Mouse (Mus musculus) G1E (cell line): ENCODE data around the gene Heca. TPM values are rescaled to one million over a fixed set of nuclear protein-coding genes. Genes with fewer than 3 reads are reported as not detected.

Source experiments
- ATAC-seq: 2 replicates; pipeline ENCODE4 v1.8.0; 2016; ENCODE audit warnings: mild to moderate bottlenecking; ENCODE audit not compliant: insufficient number of reproducible peaks, poor library complexity, low FRiP score, severe bottlenecking; ENCODE audit errors: extremely low read depth
- DNase-seq: peaks from one replicate; pipeline ENCODE4 v3.0.0; 2012; ENCODE audit warnings: low spot score
- H3K27me3 ChIP-seq: 2 replicates; pipeline ENCODE4 v1.6.1; 2012; ENCODE audit warnings: mild to moderate bottlenecking, low read length, inconsistent platforms; ENCODE audit not compliant: insufficient read depth
- H3K36me3 ChIP-seq: replicated peaks from 2 replicates; pipeline ENCODE3; 2012; ENCODE audit warnings: mild to moderate bottlenecking, inconsistent platforms
- H3K4me1 ChIP-seq: 2 replicates; pipeline ENCODE4 v1.6.1; 2012; ENCODE audit warnings: low read depth, low read length, inconsistent platforms, mixed read lengths; ENCODE audit not compliant: insufficient read depth
- H3K4me3 ChIP-seq: 2 replicates; pipeline ENCODE4 v1.5.1; 2012; ENCODE audit warnings: low read depth, mild to moderate bottlenecking, inconsistent platforms, low read length, moderate library complexity, mixed read lengths
- H3K9me3 ChIP-seq: replicated peaks from 2 replicates; pipeline ENCODE4 v1.6.1; 2012; ENCODE audit warnings: inconsistent platforms
- CTCF ChIP-seq: IDR thresholded peaks from 2 replicates; pipeline ENCODE4 v1.5.1; 2012; ENCODE audit warnings: low read depth, low read length, inconsistent platforms, mixed read lengths
- GATA1 ChIP-seq: IDR thresholded peaks from 2 replicates; pipeline ENCODE4 v1.6.1; 2012; ENCODE audit warnings: borderline replicate concordance, low read length, inconsistent platforms, mixed read lengths
- GATA2 ChIP-seq: IDR thresholded peaks from 2 replicates; pipeline ENCODE4 v1.6.1; 2012; ENCODE audit warnings: low read depth, low read length, inconsistent platforms, borderline replicate concordance
- POLR2AphosphoS5 ChIP-seq: IDR thresholded peaks from 2 replicates; pipeline ENCODE4 v1.6.1; 2012; ENCODE audit warnings: low read depth, low read length, inconsistent platforms; ENCODE audit not compliant: insufficient replicate concordance
- TAL1 ChIP-seq: conservative IDR thresholded peaks from 2 replicates; pipeline ENCODE4 v1.6.1; 2012; ENCODE audit warnings: low read depth, low read length, inconsistent platforms, mixed read lengths
- polyA plus RNA-seq: library from polyadenylated mRNA; stranded (reverse); fragments of >175 nt; gene quantifications from 2 replicates; pipeline ENCODE4 v1.2.3, GENCODE M21; 2012
- total RNA-seq, 2 experiments: library from RNA; stranded (forward) in 1 of 2; stranded (reverse) in 1 of 2; fragments of 200-1000 nt in 1 of 2; fragments of >200 nt in 1 of 2; fragmentation: Nextera tagmentation in 1 of 2; gene quantifications; 2 replicates each; pipeline ENCODE4 v1.2.3; 2014 to 2017

Gene Heca
- total and polyA plus RNA-seq, 3 experiments = 7.7 to 34.2 (median 27.0) TPM

GRCm38 (mm10) chr10:17857647-17858261 lies 90.1 kb downstream of the Heca start:
- DNase-seq (no peak), ATAC-seq (no peak)
- no peaks in the 10 kb centered on the region for H3K36me3 ChIP-seq
- no peaks in the 10 kb centered on the region for H3K9me3 ChIP-seq
- H3K4me1 ChIP-seq = no peaks in the 10 kb centered on the region
- TF ChIP-seq GATA2 (no peak), GATA1 (no peak), TAL1 (no peak), POLR2AphosphoS5 (no peak), CTCF (no peak)
- 0 out of 2 replicates have a peak, but pooled peaks cover 4% of the 10 kb centered on the region for H3K27me3 ChIP-seq
- no peak overlapping the region for H3K4me3 ChIP-seq

GRCm38 (mm10) chr10:17844781-17845537 lies 102.9 kb downstream of the Heca start:
- Histone ChIP-seq H3K4me3 (no peak overlapping the region), H3K4me1 (no peaks in the 10 kb centered on the region), H3K27me3 (peaks cover 7% of the 10 kb centered on the region; the same call in 1 of the 2 replicates), H3K9me3 (no peaks in the 10 kb centered on the region), H3K36me3 (no peaks in the 10 kb centered on the region)
- ATAC-seq (no peak), DNase-seq (no peak)
- no peak for TF ChIP-seq GATA2
- no peak for TF ChIP-seq TAL1
- TF ChIP-seq GATA1 = no peak
- no peak for TF ChIP-seq POLR2AphosphoS5
- no peak for TF ChIP-seq CTCF

- Histone ChIP-seq H3K36me3 (no peaks in the 10 kb centered on the region), H3K27me3 (peaks cover 10% of the 10 kb centered on the region; the same call in 1 of the 2 replicates), H3K9me3 (no peaks in the 10 kb centered on the region), H3K4me1 (no peaks in the 10 kb centered on the region), H3K4me3 (no peak overlapping the region)
- DNase-seq (no peak), ATAC-seq (no peak)
- TF ChIP-seq CTCF (no peak), GATA2 (no peak), POLR2AphosphoS5 (no peak), TAL1 (no peak), GATA1 (no peak)
These were observed 105.8 kb downstream of the Heca start for GRCm38 (mm10) chr10:17842030-17842429.

GRCm38 (mm10) chr10:17836275-17836674 lies 111.6 kb downstream of the Heca start:
- TF ChIP-seq POLR2AphosphoS5 (no peak), GATA1 (no peak), TAL1 (no peak), GATA2 (no peak), CTCF (no peak)
- no peaks in the 10 kb centered on the region for H3K9me3 ChIP-seq
- no peak overlapping the region for H3K4me3 ChIP-seq
- DNase-seq = no peak
- no peak for ATAC-seq
- H3K36me3 ChIP-seq = no peaks in the 10 kb centered on the region
- no peaks in the 10 kb centered on the region for H3K4me1 ChIP-seq
- H3K27me3 ChIP-seq = peaks cover 4% of the 10 kb centered on the region; the same call in 1 of the 2 replicates

- TF ChIP-seq POLR2AphosphoS5 = no peak
- TF ChIP-seq CTCF = no peak
- no peak for TF ChIP-seq GATA2
- TF ChIP-seq GATA1 = no peak
- TF ChIP-seq TAL1 = no peak
- Histone ChIP-seq H3K4me3 (no peak overlapping the region), H3K27me3 (peaks cover 4% of the 10 kb centered on the region; the same call in 1 of the 2 replicates), H3K9me3 (no peaks in the 10 kb centered on the region), H3K36me3 (no peaks in the 10 kb centered on the region), H3K4me1 (no peaks in the 10 kb centered on the region)
- ATAC-seq (no peak), DNase-seq (no peak)
These were observed 112.8 kb downstream of the Heca start for GRCm38 (mm10) chr10:17835031-17835430.

- no peak for ATAC-seq
- DNase-seq = no peak
- no peak overlapping the region for H3K4me3 ChIP-seq
- H3K4me1 ChIP-seq = no peaks in the 10 kb centered on the region
- H3K36me3 ChIP-seq = no peaks in the 10 kb centered on the region
- H3K9me3 ChIP-seq = no peaks in the 10 kb centered on the region
- 0 out of 2 replicates have a peak, but pooled peaks cover 2% of the 10 kb centered on the region for H3K27me3 ChIP-seq
- no peak for TF ChIP-seq TAL1
These were observed 116.8 kb downstream of the Heca start for GRCm38 (mm10) chr10:17831041-17831440.
